Mouse (Mus musculus): ENCODE data around the gene Prex1.

GRCm38 (mm10) chr2:166549871-166550270, 163.8 kb downstream of the Prex1 start:
- TF ChIP-seq CTCF (conservative IDR thresholded peaks at IDR 0.05 in 1 of 2, IDR thresholded peaks at IDR 0.05 in 1 of 2; ENCODE audit: low read depth in 2 of 2, low read length in 2 of 2) (no peak), PAX5 (IDR thresholded peaks at IDR 0.05; ENCODE audit: low read length) (no peak), RCOR1 (conservative IDR thresholded peaks at IDR 0.05; ENCODE audit: low read depth, low read length) (no peak), USF1 (IDR thresholded peaks at IDR 0.05; ENCODE audit: low read depth, low read length) (no peak), JUND (conservative IDR thresholded peaks at IDR 0.05; ENCODE audit: low read depth, low read length) (no peak)
